Mouse (Mus musculus) CH12.LX (cell line): ENCODE results near the gene Steap3. TPM values are rescaled to one million over a fixed set of nuclear protein-coding genes. Genes with fewer than 3 reads are reported as not detected.

Source experiments
- DNase-seq: peaks from one replicate; pipeline ENCODE4 v3.0.0-alpha.2; 2013; ENCODE audit errors: extremely low read depth
- H3K27ac ChIP-seq: 2 replicates; pipeline ENCODE4 v1.5.1; 2012; ENCODE audit warnings: low read depth, mild to moderate bottlenecking, control low read depth, moderate library complexity; ENCODE audit not compliant: insufficient read depth
- H3K27me3 ChIP-seq: replicated peaks from 2 replicates; pipeline ENCODE3; 2012; ENCODE audit warnings: inconsistent platforms
- H3K36me3 ChIP-seq, 2 experiments: replicated peaks in 1 of 2; 2 replicates each; pipeline versions ENCODE3 to v1.6.1; 2012; ENCODE audit warnings: inconsistent platforms in 1 of 2, low read length in 1 of 2, mild to moderate bottlenecking in 1 of 2, mixed read lengths in 1 of 2, moderate library complexity in 1 of 2; ENCODE audit not compliant: control insufficient read depth in 1 of 2, insufficient read depth in 1 of 2
- H3K4me1 ChIP-seq, 2 experiments: 2 replicates each; pipeline ENCODE4 v1.6.1; 2012; ENCODE audit warnings: inconsistent platforms in 1 of 2, moderate library complexity in 1 of 2; ENCODE audit not compliant: insufficient read depth in 2 of 2, control insufficient read depth in 1 of 2
- H3K4me2 ChIP-seq: 2 replicates; pipeline ENCODE4 v1.6.1; 2012; ENCODE audit warnings: low read depth, mild to moderate bottlenecking, control low read depth; ENCODE audit not compliant: poor library complexity, insufficient read depth, severe bottlenecking
- H3K4me3 ChIP-seq, 3 experiments: fragments of 150-350 bp in 1 of 3; sonication (generic) in 1 of 3; replicated peaks in 1 of 3; 2 replicates each; pipeline versions ENCODE3 to v1.5.1; 2011 to 2012; ENCODE audit warnings: low read depth in 2 of 3, low read length in 2 of 3, mild to moderate bottlenecking in 2 of 3, moderate library complexity in 2 of 3, control low read depth in 1 of 3, improper control_type of control experiment in 1 of 3, inconsistent platforms in 1 of 3, mixed read lengths in 1 of 3; ENCODE audit not compliant: poor library complexity in 1 of 3
- H3K79me2 ChIP-seq: replicated peaks from 2 replicates; pipeline ENCODE4 v1.6.1; 2012; ENCODE audit warnings: mild to moderate bottlenecking, moderate library complexity; ENCODE audit not compliant: control insufficient read depth, poor library complexity, insufficient read depth, severe bottlenecking; ENCODE audit errors: extremely low read depth
- H3K9ac ChIP-seq: 2 replicates; pipeline ENCODE4 v1.6.1; 2012; ENCODE audit warnings: low read depth, mild to moderate bottlenecking, control low read depth, moderate library complexity; ENCODE audit not compliant: insufficient read depth
- H3K9me3 ChIP-seq: replicated peaks from 2 replicates; pipeline ENCODE3; 2012; ENCODE audit warnings: low read length, inconsistent platforms, mixed read lengths
- CHD1 ChIP-seq: IDR thresholded peaks from 2 replicates; pipeline ENCODE4 v1.6.1; 2012; ENCODE audit warnings: low read depth, low read length, improper control_type of control experiment, inconsistent platforms
- CHD2 ChIP-seq: IDR thresholded peaks from 2 replicates; pipeline ENCODE4 v1.6.1; 2011; ENCODE audit warnings: low read length, improper control_type of control experiment
- E2F4 ChIP-seq: IDR thresholded peaks from 2 replicates; pipeline ENCODE4 v1.6.1; 2011; ENCODE audit warnings: low read depth, low read length, improper control_type of control experiment; ENCODE audit not compliant: insufficient replicate concordance
- ELF1 ChIP-seq: IDR thresholded peaks from 2 replicates; pipeline ENCODE4 v1.6.1; 2014; ENCODE audit warnings: low read depth, mild to moderate bottlenecking, inconsistent platforms, low read length, improper control_type of control experiment
- ETS1 ChIP-seq: conservative IDR thresholded peaks from 2 replicates; pipeline ENCODE4 v1.6.1; 2012; ENCODE audit warnings: low read depth, mild to moderate bottlenecking, inconsistent platforms, low read length, improper control_type of control experiment, moderate library complexity
- HCFC1 ChIP-seq: IDR thresholded peaks from 2 replicates; pipeline ENCODE4 v1.6.1; 2012; ENCODE audit warnings: low read depth, mild to moderate bottlenecking, inconsistent platforms, low read length, improper control_type of control experiment
- IRF4 ChIP-seq: IDR thresholded peaks from 2 replicates; pipeline ENCODE4 v1.6.1; 2014; ENCODE audit warnings: low read depth, mild to moderate bottlenecking, inconsistent platforms, low read length, improper control_type of control experiment
- JUN ChIP-seq: IDR thresholded peaks from 2 replicates; pipeline ENCODE4 v1.6.1; 2011; ENCODE audit warnings: low read depth, mild to moderate bottlenecking, low read length, improper control_type of control experiment, moderate library complexity; ENCODE audit not compliant: insufficient read depth
- JUND ChIP-seq: conservative IDR thresholded peaks from 2 replicates; pipeline ENCODE4 v1.6.1; 2011; ENCODE audit warnings: low read depth, low read length, improper control_type of control experiment
- KAT2A ChIP-seq: IDR thresholded peaks from 2 replicates; pipeline ENCODE4 v1.6.1; 2012; ENCODE audit warnings: low read length, improper control_type of control experiment, inconsistent platforms; ENCODE audit not compliant: insufficient replicate concordance
- MAFK ChIP-seq: IDR thresholded peaks from 2 replicates; pipeline ENCODE4 v1.6.1; 2011; ENCODE audit warnings: low read length, improper control_type of control experiment; ENCODE audit not compliant: insufficient replicate concordance
- MXI1 ChIP-seq: IDR thresholded peaks from 2 replicates; pipeline ENCODE4 v1.6.1; 2011; ENCODE audit warnings: mild to moderate bottlenecking, low read depth, low read length, improper control_type of control experiment
- NELFE ChIP-seq: IDR thresholded peaks from 2 replicates; pipeline ENCODE4 v1.6.1; 2011; ENCODE audit warnings: low read depth, low read length, improper control_type of control experiment
- PAX5 ChIP-seq: IDR thresholded peaks from 2 replicates; pipeline ENCODE4 v1.6.1; 2012; ENCODE audit warnings: low read length, inconsistent platforms, mixed read lengths
- RCOR1 ChIP-seq: conservative IDR thresholded peaks from 2 replicates; pipeline ENCODE4 v1.6.1; 2012; ENCODE audit warnings: low read depth, mild to moderate bottlenecking, inconsistent platforms, low read length, improper control_type of control experiment
- SMC3 ChIP-seq: IDR thresholded peaks from 2 replicates; pipeline ENCODE4 v1.6.1; 2011; ENCODE audit warnings: low read depth, low read length, improper control_type of control experiment
- TBP ChIP-seq: conservative IDR thresholded peaks from 2 replicates; pipeline ENCODE4 v1.6.1; 2011; ENCODE audit warnings: low read depth, low read length, improper control_type of control experiment
- UBTF ChIP-seq: IDR thresholded peaks from 2 replicates; pipeline ENCODE4 v1.6.1; 2012; ENCODE audit warnings: low read depth, mild to moderate bottlenecking, inconsistent platforms, low read length, improper control_type of control experiment, moderate library complexity
- ZMIZ1 ChIP-seq: IDR thresholded peaks from 2 replicates; pipeline ENCODE4 v1.6.1; 2012; ENCODE audit warnings: low read depth, mild to moderate bottlenecking, inconsistent platforms, low read length, improper control_type of control experiment
- dilution Hi-C: fragments of 300-500 bp; cut with MboI; formaldehyde crosslinking; loops from 2 replicates; pipeline ENCODE4 v1.14.3; 2020; ENCODE audit warnings: low sequenced_read_pairs; ENCODE audit not compliant: extremely low pct_unique_long_range_greater_than_20kb, extremely low pct_ligation_motif_present
- in situ Hi-C: fragments of 300-500 bp; cut with MboI; formaldehyde crosslinking; loops from 3 replicates; pipeline ENCODE4 v1.14.3; 2019; ENCODE audit warnings: low sequenced_read_pairs, low pct_ligation_motif_present, low pct_unique_long_range_greater_than_20kb, mixed read lengths
- polyA plus RNA-seq: library from polyadenylated mRNA; unstranded; fragments of >175 nt; gene quantifications from 2 replicates; pipeline ENCODE4 v1.2.1, GENCODE M21; 2012; ENCODE audit warnings: low read depth; ENCODE audit not compliant: insufficient read length
- total RNA-seq, 2 experiments: library from RNA; depleted of rRNA; stranded (reverse); fragments of 300-350 nt in 1 of 2; fragments of >200 nt in 1 of 2; gene quantifications; 2 replicates each; pipeline ENCODE4 v1.2.3; 2012 to 2014

The Steap3 gene
- total and polyA plus RNA-seq, 3 experiments, result 1.2 to 8.0 (median 2.9) TPM

DNA sequence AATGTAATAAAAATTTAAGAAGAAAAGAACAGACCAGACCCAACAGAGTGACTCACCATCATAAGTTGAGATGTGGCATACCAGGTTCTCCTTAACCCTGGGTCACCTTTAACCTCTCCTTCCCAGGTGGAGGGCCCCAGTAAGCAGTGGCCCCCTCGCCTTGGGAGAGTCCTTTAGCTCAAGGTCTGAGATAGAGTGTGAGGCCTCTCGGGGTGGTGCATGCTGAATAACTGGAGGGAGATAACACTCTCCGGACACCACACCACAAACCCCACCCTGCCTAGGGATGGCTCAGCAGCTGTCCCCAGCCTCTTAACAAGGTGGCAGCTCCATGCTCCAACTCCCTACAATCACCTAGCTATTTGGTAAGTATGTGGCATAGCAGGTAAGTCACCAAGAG, 1.6 kb downstream of the Steap3 start:
- in situ Hi-C loops, result no loop called here
- dilution Hi-C loops, result no loop called here
- H3K36me3 ChIP-seq, result no peaks in the 10 kb centered on the region
- no peak for TF ChIP-seq SMC3
- TF ChIP-seq UBTF, result no peak
- TF ChIP-seq MXI1, result no peak
- TF ChIP-seq TBP, result no peak
- TF ChIP-seq ELF1, result no peak
- no peak for TF ChIP-seq E2F4
- no peak for TF ChIP-seq MAFK
- no peak for TF ChIP-seq IRF4
- TF ChIP-seq ZMIZ1, result no peak
- TF ChIP-seq JUN, result no peak
- TF ChIP-seq CHD1, result no peak
- TF ChIP-seq ETS1, result no peak
- H3K4me3 ChIP-seq, result no peak overlapping the region
- peaks cover 14 to 66% of the 10 kb centered on the region in 2 experiments for H3K4me1 ChIP-seq
- no peaks in the 10 kb centered on the region for H3K27me3 ChIP-seq
- H3K27ac ChIP-seq, result no peak overlapping the region
- peaks cover 8% of the 10 kb centered on the region for H3K9me3 ChIP-seq
- no peaks in the 10 kb centered on the region for H3K79me2 ChIP-seq
- no peak overlapping the region for H3K9ac ChIP-seq
- no peak for DNase-seq
- no peak overlapping the region for H3K4me2 ChIP-seq

DNA sequence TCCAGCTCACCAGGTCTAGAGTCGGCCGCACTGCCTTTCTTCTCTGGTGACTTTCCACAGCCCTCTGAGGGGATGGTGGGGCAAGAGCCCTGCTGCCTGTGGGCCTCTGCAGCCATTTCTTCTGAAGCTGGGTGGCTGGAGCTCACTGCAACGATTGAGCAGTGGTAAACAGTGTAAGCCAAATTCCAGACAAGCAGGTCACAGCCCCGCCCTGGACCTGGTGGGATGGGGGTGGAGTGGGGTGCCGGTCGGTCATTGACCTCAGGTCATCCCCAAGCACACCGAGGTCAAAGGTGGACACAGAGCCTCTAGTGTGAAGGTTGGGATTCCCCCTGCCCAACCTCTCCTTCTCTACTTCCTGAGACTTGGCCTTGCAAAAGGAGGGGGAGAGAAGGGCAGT, 2.4 kb downstream of the Steap3 start:
- H3K9ac ChIP-seq, result no peak overlapping the region
- no peaks in the 10 kb centered on the region for H3K36me3 ChIP-seq
- dilution Hi-C loops, result no loop called here
- TF ChIP-seq NELFE, result no peak
- TF ChIP-seq KAT2A, result no peak
- TF ChIP-seq RCOR1, result no peak
- TF ChIP-seq HCFC1, result no peak
- TF ChIP-seq PAX5, result no peak
- TF ChIP-seq ZMIZ1, result no peak
- no peak for TF ChIP-seq CHD2
- no peak for TF ChIP-seq JUND
- H3K4me1 ChIP-seq, result peaks cover 11 to 65% of the 10 kb centered on the region in 2 experiments
- H3K4me3 ChIP-seq, result no peak overlapping the region
- H3K27ac ChIP-seq, result no peak overlapping the region
- H3K4me2 ChIP-seq, result no peak overlapping the region
- H3K9me3 ChIP-seq, result peaks cover 8% of the 10 kb centered on the region
- in situ Hi-C loops, result no loop called here
- no peaks in the 10 kb centered on the region for H3K79me2 ChIP-seq
- H3K27me3 ChIP-seq, result no peaks in the 10 kb centered on the region
- no peak for DNase-seq
